In genomic region chr8:125391271-125391670, GRCm38 (mm10) we compare ENCODE assay signal across 9 mouse cellular contexts.
DNase-seq lines count a peak whose midpoint lies in the region; ATAC-seq lines count a peak whose summit lies in the region.
"Had no signal": no experiment of that assay in that cellular context is flagged by ENCODE, and none has a peak within 500 bp of the region (broad histone marks: within the 10 kb centered on the region; RNA-seq: fewer than 3 reads in every experiment).

No protein-coding gene starts in this region.

- H3K4me1 ChIP-seq in heart, embryonic 12.5 days (replicated peaks), result peaks cover 63% of the 10 kb centered on the region
- H3K4me1 ChIP-seq in neural tube, embryonic 13.5 days (replicated peaks), result peaks cover 45% of the 10 kb centered on the region
- H3K4me1 ChIP-seq in liver, embryonic 15.5 days (replicated peaks), result no peaks in the 10 kb centered on the region; the same call in 1 of the 2 replicates

- DNase-seq in heart, adult 18-20 months, result no peak
- no peak for DNase-seq in neural tube, embryonic 10.5 days (ENCODE audit: extremely low spot score, low spot score)
- DNase-seq in thymus, postnatal 4 days, result peak; percentile 38
- no peak for DNase-seq in frontal cortex, postnatal 14 days (ENCODE audit: low spot score in 2 of 2)
- no peak for DNase-seq in adrenal gland, postnatal 10 days

- no peak overlapping the region for H3K4me2 ChIP-seq in heart, embryonic 12.5 days
- H3K4me2 ChIP-seq in neural tube, embryonic 13.5 days, result 0 out of 2 replicates have a peak overlapping the region, but pooled peaks have one; percentile 5
- H3K4me2 ChIP-seq in liver, embryonic 15.5 days, result 0 out of 2 replicates have a peak overlapping the region, but pooled peaks have one; percentile 2

- H3K9ac ChIP-seq in heart, embryonic 12.5 days, result no peak overlapping the region
- H3K9ac ChIP-seq in neural tube, embryonic 13.5 days, result no peak overlapping the region
- no peak overlapping the region for H3K9ac ChIP-seq in liver, embryonic 15.5 days

- H3K27me3 ChIP-seq in heart, embryonic 12.5 days (replicated peaks), result no peaks in the 10 kb centered on the region
- H3K27me3 ChIP-seq in neural tube, embryonic 13.5 days, result no peaks in the 10 kb centered on the region
- no peaks in the 10 kb centered on the region for H3K27me3 ChIP-seq in liver, embryonic 15.5 days

- no peak for ATAC-seq in heart, embryonic 12.5 days (ENCODE audit: insufficient number of reproducible peaks, low FRiP score)
- no peak for ATAC-seq in neural tube, embryonic 13.5 days (ENCODE audit: low read depth)
- ATAC-seq in liver, embryonic 15.5 days (ENCODE audit: insufficient read depth), result no peak

- H3K36me3 ChIP-seq in heart, embryonic 12.5 days, result no peaks in the 10 kb centered on the region
- H3K36me3 ChIP-seq in neural tube, embryonic 13.5 days, result no peaks in the 10 kb centered on the region
- H3K36me3 ChIP-seq in liver, embryonic 15.5 days (replicated peaks), result no peaks in the 10 kb centered on the region

- H3K27ac ChIP-seq in heart, embryonic 12.5 days (ENCODE audit: poor library complexity, severe bottlenecking), result peak overlapping the region; percentile 8; the same call in 1 of the 2 replicates
- H3K27ac ChIP-seq in neural tube, embryonic 13.5 days (replicated peaks), result peak overlapping the region; percentile 82
- H3K27ac ChIP-seq in liver, embryonic 15.5 days (replicated peaks), result no peak overlapping the region

- 79% methylated on average over 8 of the region's 8 CpGs for WGBS in heart, embryonic 12.5 days
- WGBS in neural tube, embryonic 13.5 days, result 70% methylated on average over 8 of the region's 8 CpGs
- 18% methylated on average over 8 of the region's 8 CpGs for WGBS in liver, embryonic 15.5 days (ENCODE audit: insufficient replicate concordance)

- no peak overlapping the region for H3K4me3 ChIP-seq in heart, embryonic 12.5 days
- no peak overlapping the region for H3K4me3 ChIP-seq in neural tube, embryonic 13.5 days
- no peak overlapping the region for H3K4me3 ChIP-seq in liver, embryonic 15.5 days (replicated peaks)
- H3K4me3 ChIP-seq: myocyte had no signal

- H3K9me3 ChIP-seq in heart, embryonic 12.5 days (replicated peaks), result no peaks in the 10 kb centered on the region
- no peaks in the 10 kb centered on the region for H3K9me3 ChIP-seq in neural tube, embryonic 13.5 days
- H3K9me3 ChIP-seq in liver, embryonic 15.5 days (replicated peaks), result no peaks in the 10 kb centered on the region
